Mouse (Mus musculus) embryonic facial prominence, embryonic 12.5 days (tissue): ENCODE data around the gene Mboat2. TPM values are rescaled to one million over a fixed set of nuclear protein-coding genes. Genes with fewer than 3 reads are reported as not detected.

ENCODE experiments used
- ATAC-seq: fragments of 200-750 bp; cut with Nextera tagmentation; 2 replicates; pipeline ENCODE4 v1.8.0; 2017; ENCODE audit not compliant: insufficient number of reproducible peaks, insufficient read depth, low FRiP score, low TSS enrichment
- H3K27ac ChIP-seq: fragments of 300-500 bp; sonication (generic); 2 replicates; pipeline ENCODE4 v1.5.1; 2016; ENCODE audit warnings: mild to moderate bottlenecking
- H3K27me3 ChIP-seq: fragments of 300-500 bp; sonication (generic); 2 replicates; pipeline ENCODE4 v1.6.1; 2016; ENCODE audit warnings: mild to moderate bottlenecking, moderate library complexity
- H3K36me3 ChIP-seq: fragments of 300-500 bp; sonication (generic); 2 replicates; pipeline ENCODE4 v1.6.1; 2016; ENCODE audit warnings: mild to moderate bottlenecking
- H3K4me1 ChIP-seq: fragments of 300-500 bp; sonication (generic); 2 replicates; pipeline ENCODE4 v1.6.1; 2016
- H3K4me2 ChIP-seq: fragments of 300-500 bp; sonication (generic); replicated peaks from 2 replicates; pipeline ENCODE4 v1.6.1; 2016; ENCODE audit warnings: mild to moderate bottlenecking, moderate library complexity
- H3K4me3 ChIP-seq: fragments of 300-500 bp; sonication (generic); 2 replicates; pipeline ENCODE4 v1.5.1; 2016; ENCODE audit warnings: mild to moderate bottlenecking
- H3K9ac ChIP-seq: fragments of 300-500 bp; sonication (generic); 2 replicates; pipeline ENCODE4 v1.6.1; 2016; ENCODE audit warnings: mild to moderate bottlenecking, moderate library complexity
- H3K9me3 ChIP-seq: fragments of 300-500 bp; sonication (generic); 2 replicates; pipeline ENCODE4 v1.6.1; 2016; ENCODE audit warnings: mild to moderate bottlenecking, moderate library complexity
- WGBS: fragments of 180-500 bp; shearing (Covaris S2); methylation state at CpG from one replicate; pipeline ENCODE4 v1.1.7; 2016; 5-methylcytosine and 5-hydroxymethylcytosine counted together
- polyA plus RNA-seq: library from polyadenylated mRNA; unstranded; fragments of >200 nt; fragmentation: Nextera tagmentation; extraction: Ambion mirVana; gene quantifications from 2 replicates; pipeline ENCODE4 v1.2.1, GENCODE M21; 2016

Gene Mboat2
- polyA plus RNA-seq: 52.3 and 53.3 TPM in 2 replicates

DNA sequence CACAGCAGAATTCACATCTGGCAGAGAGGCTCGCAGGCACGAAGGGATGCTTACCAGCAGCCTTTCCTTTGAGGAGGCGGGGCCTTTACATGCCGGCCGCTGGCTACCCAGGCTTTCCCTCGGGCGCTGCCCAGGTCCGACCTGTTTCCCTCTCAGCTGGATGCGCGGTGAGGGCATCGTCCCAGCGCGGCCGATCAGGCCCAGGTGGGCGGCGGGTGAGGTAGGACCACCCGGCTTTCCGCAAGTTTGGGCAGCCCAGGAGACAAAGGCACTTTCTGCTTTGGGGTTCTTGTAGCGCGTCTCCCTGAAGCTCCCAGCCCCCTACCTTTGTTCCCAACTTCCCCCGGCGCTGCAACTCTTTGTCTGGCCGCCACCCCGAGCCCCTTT, at the start of gene Mboat2:
Gene Mboat2, plus strand, starts transcription at position 114 of the 387 bp plus-strand sequence.
- ATAC-seq: peak; percentile 50
- WGBS: under 1% methylated on average over 24 of the region's 24 CpGs
- H3K4me1 ChIP-seq: peaks cover 23% of the 10 kb centered on the region

GRCm38 (mm10) chr12:24783735-24784134, 46.9 kb upstream of the Mboat2 start:
- no peaks in the 10 kb centered on the region for H3K27me3 ChIP-seq
- no peak overlapping the region for H3K27ac ChIP-seq
- H3K9ac ChIP-seq: no peak overlapping the region
- H3K36me3 ChIP-seq: no peaks in the 10 kb centered on the region
- H3K9me3 ChIP-seq: no peaks in the 10 kb centered on the region
- H3K4me2 ChIP-seq: no peak overlapping the region
- peaks cover 2% of the 10 kb centered on the region; the same call in 1 of the 2 replicates for H3K4me1 ChIP-seq
- ATAC-seq: 0 out of 2 replicates have a peak, but pooled peaks have one; percentile 10
- WGBS: 47% methylated on average over 4 of the region's 4 CpGs
- H3K4me3 ChIP-seq: no peak overlapping the region

More for the DNA sequence above, at the start of gene Mboat2:
- Histone ChIP-seq H3K4me2 (peak within 1 kb of the TSS; percentile 67), H3K9ac (peak within 1 kb of the TSS; percentile 89), H3K27ac (peak within 1 kb of the TSS; percentile 96), H3K27me3 (no peaks in the 10 kb centered on the region), H3K36me3 (no peaks in the 10 kb centered on the region), H3K9me3 (no peaks in the 10 kb centered on the region), H3K4me3 (peak within 1 kb of the TSS; percentile 96)

GRCm38 (mm10) chr12:24785882-24786281, 44.8 kb upstream of the Mboat2 start:
- 66% methylated on average over 5 of the region's 5 CpGs for WGBS
- no peak overlapping the region for H3K9ac ChIP-seq
- ATAC-seq: no peak

DNA sequence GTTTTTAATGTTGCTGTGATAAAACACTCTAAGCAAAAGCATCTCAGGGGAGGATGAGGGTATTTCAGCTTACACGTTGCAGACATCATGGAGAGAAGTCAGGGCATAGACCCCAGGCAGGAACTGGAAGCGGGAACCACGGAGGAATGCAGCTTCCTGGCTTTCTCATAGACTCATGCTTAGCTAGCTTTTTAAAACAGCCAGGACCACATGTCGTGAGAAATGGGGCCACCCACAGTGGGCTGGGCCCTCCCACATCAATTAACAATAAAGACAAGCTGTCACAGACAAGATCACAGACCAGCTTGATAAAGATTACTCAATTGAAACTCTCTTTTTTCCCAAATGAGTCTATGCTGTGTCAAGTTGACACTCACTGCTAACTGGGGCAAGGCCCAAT, 44.4 kb upstream of the Mboat2 start:
- 0 out of 2 replicates have a peak, but pooled peaks cover 2% of the 10 kb centered on the region for H3K4me1 ChIP-seq
- no peak for ATAC-seq
- WGBS: 22% methylated on average over 4 of the region's 4 CpGs

More at GRCm38 (mm10) chr12:24785882-24786281, 44.8 kb upstream of the Mboat2 start:
- Histone ChIP-seq H3K4me2 (no peak overlapping the region), H3K27me3 (no peaks in the 10 kb centered on the region), H3K27ac (no peak overlapping the region), H3K4me3 (no peak overlapping the region), H3K4me1 (0 out of 2 replicates have a peak, but pooled peaks cover 2% of the 10 kb centered on the region), H3K9me3 (no peaks in the 10 kb centered on the region), H3K36me3 (no peaks in the 10 kb centered on the region)

DNA sequence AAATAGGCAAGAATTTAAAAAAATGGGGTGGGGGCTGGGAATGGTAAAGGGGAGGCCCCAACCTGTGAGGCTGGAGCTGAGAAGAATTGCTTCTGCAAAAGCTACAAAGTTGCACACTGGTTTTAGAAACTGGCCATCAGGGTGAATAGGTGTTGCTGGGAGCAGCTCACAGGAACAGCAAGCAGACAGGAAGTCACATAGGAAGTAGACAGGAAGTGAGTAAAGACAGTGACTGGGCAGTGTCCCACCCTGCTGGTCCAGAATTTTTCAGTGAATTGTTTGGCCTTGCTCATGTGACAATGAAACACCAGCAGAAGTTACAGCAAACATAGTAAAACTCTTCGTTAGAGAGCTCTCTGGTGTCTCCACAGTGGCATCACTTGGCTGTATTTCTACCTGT, 41.0 kb upstream of the Mboat2 start:
- Histone ChIP-seq H3K9me3 (no peaks in the 10 kb centered on the region), H3K36me3 (no peaks in the 10 kb centered on the region), H3K9ac (no peak overlapping the region), H3K4me3 (no peak overlapping the region), H3K27ac (no peak overlapping the region), H3K4me2 (no peak overlapping the region), H3K27me3 (no peaks in the 10 kb centered on the region), H3K4me1 (0 out of 2 replicates have a peak, but pooled peaks cover 2% of the 10 kb centered on the region)
- 86% methylated on average over 1 of the region's 1 CpGs for WGBS
- ATAC-seq: no peak

More for the DNA sequence above, 44.4 kb upstream of the Mboat2 start:
- no peaks in the 10 kb centered on the region for H3K36me3 ChIP-seq
- no peak overlapping the region for H3K27ac ChIP-seq
- no peaks in the 10 kb centered on the region for H3K9me3 ChIP-seq
- H3K27me3 ChIP-seq: no peaks in the 10 kb centered on the region
- no peak overlapping the region for H3K4me3 ChIP-seq
- H3K9ac ChIP-seq: no peak overlapping the region
- no peak overlapping the region for H3K4me2 ChIP-seq

- no peaks in the 10 kb centered on the region for H3K27me3 ChIP-seq
- no peaks in the 10 kb centered on the region for H3K9me3 ChIP-seq
- H3K4me2 ChIP-seq: no peak overlapping the region
- peaks cover 3% of the 10 kb centered on the region for H3K36me3 ChIP-seq
- no peaks in the 10 kb centered on the region for H3K4me1 ChIP-seq
- no peak overlapping the region for H3K9ac ChIP-seq
- no peak overlapping the region for H3K4me3 ChIP-seq
- ATAC-seq: no peak
- H3K27ac ChIP-seq: no peak overlapping the region
- 48% methylated on average over 1 of the region's 1 CpGs for WGBS
These were observed 19.4 kb upstream of the Mboat2 start for GRCm38 (mm10) chr12:24811230-24811629.

- WGBS: 68% methylated on average over 4 of the region's 4 CpGs
- no peak for ATAC-seq
- H3K36me3 ChIP-seq: peaks cover 3% of the 10 kb centered on the region
These were observed 18.8 kb upstream of the Mboat2 start for GRCm38 (mm10) chr12:24811906-24812305.

DNA sequence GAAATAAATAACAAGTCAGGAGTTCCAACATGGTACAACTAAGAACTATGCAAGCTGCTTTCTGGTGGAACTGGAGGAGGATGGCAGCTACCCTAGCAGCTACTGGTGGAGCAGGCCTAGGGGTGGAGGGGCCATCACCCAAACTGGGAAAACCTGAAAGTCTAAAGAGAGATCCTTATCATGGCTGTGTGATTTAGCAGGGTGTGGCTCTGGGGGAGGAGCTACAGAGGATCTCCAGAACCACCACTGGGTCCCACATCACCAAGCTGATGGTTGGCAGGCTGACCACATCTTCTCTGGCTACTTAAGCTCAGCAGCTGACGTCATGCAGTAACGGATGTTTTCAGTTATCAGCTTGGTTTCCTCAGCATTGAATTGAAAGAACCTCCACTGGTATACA, 7.8 kb upstream of the Mboat2 start:
- Histone ChIP-seq H3K9ac (no peak overlapping the region), H3K27me3 (no peaks in the 10 kb centered on the region), H3K36me3 (no peaks in the 10 kb centered on the region), H3K4me2 (no peak overlapping the region), H3K4me3 (no peak overlapping the region), H3K4me1 (no peaks in the 10 kb centered on the region), H3K9me3 (no peaks in the 10 kb centered on the region), H3K27ac (no peak overlapping the region)
- WGBS: 77% methylated on average over 2 of the region's 2 CpGs
- no peak for ATAC-seq

More at GRCm38 (mm10) chr12:24811906-24812305, 18.8 kb upstream of the Mboat2 start:
- no peak overlapping the region for H3K4me3 ChIP-seq
- no peak overlapping the region for H3K9ac ChIP-seq
- H3K27me3 ChIP-seq: no peaks in the 10 kb centered on the region
- H3K9me3 ChIP-seq: no peaks in the 10 kb centered on the region
- no peak overlapping the region for H3K27ac ChIP-seq
- H3K4me2 ChIP-seq: no peak overlapping the region
- no peaks in the 10 kb centered on the region for H3K4me1 ChIP-seq

DNA sequence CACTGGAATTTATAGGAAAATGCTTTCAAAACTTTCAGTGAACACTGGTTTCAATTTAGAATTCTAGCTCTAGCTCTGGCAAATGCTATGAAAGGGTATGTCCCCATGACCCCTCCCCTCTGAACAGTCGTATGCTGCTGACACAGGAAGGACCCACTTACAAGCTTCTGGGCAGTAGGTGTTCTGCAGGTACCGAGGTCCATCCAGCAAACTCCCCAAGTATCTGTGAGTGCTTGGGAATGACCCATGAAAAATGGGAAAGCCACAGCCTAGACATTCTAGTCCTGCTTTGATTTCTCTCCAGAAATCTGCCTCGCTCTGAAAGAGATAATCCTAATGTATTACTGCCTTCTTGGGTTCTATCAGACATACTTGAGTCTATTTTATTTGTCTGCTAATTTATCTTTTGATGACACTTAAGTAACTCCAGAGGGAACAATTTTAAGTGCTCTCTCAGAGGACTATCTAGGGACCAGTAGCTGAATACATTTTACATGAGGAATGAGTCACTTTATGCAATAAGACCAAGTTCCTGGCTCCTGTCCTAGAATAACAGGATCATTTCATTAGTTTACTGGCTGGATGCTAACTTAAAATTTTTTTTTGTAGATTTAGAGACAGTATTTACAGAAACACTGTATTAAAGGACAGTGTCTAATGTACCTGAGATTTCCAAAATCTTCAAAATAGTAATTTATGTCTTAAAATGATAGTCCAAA, 6.9 kb upstream of the Mboat2 start:
- no peak for ATAC-seq
- Histone ChIP-seq H3K27ac (no peak overlapping the region), H3K9me3 (no peaks in the 10 kb centered on the region), H3K9ac (no peak overlapping the region), H3K4me1 (no peaks in the 10 kb centered on the region), H3K4me2 (no peak overlapping the region), H3K27me3 (no peaks in the 10 kb centered on the region), H3K36me3 (no peaks in the 10 kb centered on the region), H3K4me3 (no peak overlapping the region)
- WGBS: 74% methylated on average over 3 of the region's 3 CpGs

DNA sequence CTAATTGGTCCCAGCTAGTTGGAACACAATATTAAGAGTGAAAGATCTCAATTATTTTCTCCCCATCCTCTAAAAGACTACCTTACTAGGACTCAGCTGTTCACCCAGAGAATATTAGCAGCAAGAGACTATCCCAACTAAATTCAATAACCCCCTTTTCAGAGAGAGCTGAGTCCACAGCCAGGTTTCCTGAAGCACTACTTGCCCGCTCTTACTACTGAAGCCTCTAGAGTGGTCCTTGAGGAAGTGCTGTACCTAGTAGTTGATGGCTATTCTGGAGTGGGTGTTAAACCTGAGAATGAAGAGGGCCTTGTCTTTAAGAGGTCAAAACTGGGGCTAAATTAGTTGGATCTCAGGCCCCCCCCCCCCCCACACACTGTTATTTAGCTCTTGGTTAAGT, 593 bp upstream of the Mboat2 start:
- Histone ChIP-seq H3K9me3 (no peaks in the 10 kb centered on the region), H3K9ac (peak overlapping the region; percentile 89), H3K4me3 (peak overlapping the region; percentile 96), H3K27me3 (no peaks in the 10 kb centered on the region), H3K36me3 (no peaks in the 10 kb centered on the region), H3K27ac (peak overlapping the region; percentile 96), H3K4me2 (peak overlapping the region; percentile 67), H3K4me1 (peaks cover 23% of the 10 kb centered on the region)
- no peak for ATAC-seq
- WGBS: 39% methylated on average over 1 of the region's 1 CpGs

GRCm38 (mm10) chr12:24831153-24831963, 679 bp downstream of the Mboat2 start:
- Histone ChIP-seq H3K27ac (peak overlapping the region; percentile 96), H3K4me1 (peaks cover 23% of the 10 kb centered on the region), H3K4me3 (peak overlapping the region; percentile 96), H3K4me2 (peak overlapping the region; percentile 67), H3K27me3 (no peaks in the 10 kb centered on the region), H3K9me3 (no peaks in the 10 kb centered on the region), H3K36me3 (no peaks in the 10 kb centered on the region), H3K9ac (peak overlapping the region; percentile 89)
- WGBS: under 1% methylated on average over 88 of the region's 95 CpGs
- peak; percentile 100 for ATAC-seq
